Mouse (Mus musculus): ENCODE measurements at regions not wholly inside any gene's neighbourhood (a gene's known extent, or its start where the extent isn't known, plus 50 kb on each side); places are given as distances from the start of the nearest gene placed in this dataset.

GRCm38 (mm10) chr3:149387537-149387936, 397.2 kb upstream of the Adgrl2 start:
- no peak for TF ChIP-seq EP300 (IDR thresholded peaks at IDR 0.05)
- no peak for TF ChIP-seq CTCF (IDR thresholded peaks at IDR 0.05)

Data from lung, postnatal 0 days (tissue).